Mouse (Mus musculus): Measurements from ENCODE around the gene Cldn2.

DNA sequence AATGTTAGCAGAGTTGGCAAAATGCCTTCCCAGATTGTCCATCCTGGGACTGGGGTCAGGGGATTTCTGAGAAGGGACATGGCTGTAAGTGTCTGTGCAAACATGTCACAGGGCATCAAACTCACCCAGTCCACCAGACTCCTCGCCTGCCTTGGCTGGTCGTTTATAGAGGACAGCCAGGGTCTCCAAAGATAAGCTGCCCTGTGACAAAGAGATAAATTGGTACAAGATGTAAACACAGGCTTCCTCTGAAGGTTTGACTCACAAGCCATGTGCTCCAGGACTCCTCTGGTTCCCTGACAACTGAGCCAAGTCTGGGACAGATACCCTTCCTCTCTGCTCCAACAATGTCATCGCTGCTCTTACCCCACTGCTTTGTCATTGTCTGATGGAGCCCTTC is 19.6 kb upstream of the Cldn2 start:
- no peak for TF ChIP-seq POLR2A (IDR thresholded peaks at IDR 0.05; ENCODE audit: low read depth, low read length)
- TF ChIP-seq CTCF (IDR thresholded peaks at IDR 0.05; ENCODE audit: extremely low read depth, insufficient read depth, insufficient read length, insufficient replicate concordance): no peak
